Mouse (Mus musculus) kidney, postnatal 4 days (tissue): Measurements from ENCODE around the gene Morn4.

ENCODE experiments used
- DNase-seq, 2 experiments: peaks; one replicate each; pipeline ENCODE4 v3.0.0; 2021; ENCODE audit warnings: mixed read lengths in 2 of 2

Morn4 gene

DNA sequence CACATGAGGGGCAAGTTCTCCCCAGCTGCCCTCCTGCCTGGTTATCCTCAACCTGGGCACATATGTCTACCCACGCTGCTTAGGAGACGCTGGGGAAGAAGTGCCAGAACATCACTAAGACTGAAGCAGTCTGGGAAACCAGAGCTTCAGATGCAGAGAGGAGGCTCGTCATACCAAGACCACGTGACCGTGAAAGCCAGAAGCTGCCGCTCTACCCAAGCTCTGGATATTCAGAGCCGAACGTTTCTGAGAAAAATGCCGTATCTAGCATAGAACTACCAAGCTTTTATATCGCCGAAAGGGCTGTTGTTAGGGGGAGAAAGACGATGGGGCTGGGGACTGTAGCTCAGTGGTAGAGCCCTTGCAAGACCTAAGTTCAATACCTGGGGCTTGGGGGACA lies 47.8 kb downstream of the Morn4 start:
- DNase-seq: no peak

DNA sequence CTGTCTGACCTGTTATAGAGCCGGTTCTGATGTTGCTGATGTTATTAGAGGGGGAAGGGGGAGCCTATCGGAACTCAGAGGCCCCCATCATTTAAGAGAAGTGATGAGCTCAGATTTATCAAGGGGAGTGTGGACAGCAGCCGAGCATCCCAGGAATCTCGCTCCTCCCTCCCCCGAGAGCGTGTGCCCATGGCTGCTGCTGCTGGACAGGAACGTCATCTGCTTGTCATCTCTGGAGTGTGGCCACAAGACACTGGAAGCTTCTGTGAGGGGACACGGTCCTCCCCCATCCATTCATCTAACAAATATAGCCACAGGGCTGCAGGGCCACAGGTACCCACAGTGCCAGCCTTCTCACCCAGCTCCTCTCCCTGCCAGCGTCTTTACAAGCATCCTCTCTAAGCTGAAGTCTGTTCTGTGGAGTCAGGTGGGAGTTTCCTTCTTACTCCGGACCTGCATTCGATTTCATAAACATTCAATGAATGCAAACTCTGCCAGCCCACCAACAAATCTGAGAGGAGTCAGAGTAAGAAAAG lies 48.9 kb downstream of the Morn4 start:
- no peak for DNase-seq

DNA sequence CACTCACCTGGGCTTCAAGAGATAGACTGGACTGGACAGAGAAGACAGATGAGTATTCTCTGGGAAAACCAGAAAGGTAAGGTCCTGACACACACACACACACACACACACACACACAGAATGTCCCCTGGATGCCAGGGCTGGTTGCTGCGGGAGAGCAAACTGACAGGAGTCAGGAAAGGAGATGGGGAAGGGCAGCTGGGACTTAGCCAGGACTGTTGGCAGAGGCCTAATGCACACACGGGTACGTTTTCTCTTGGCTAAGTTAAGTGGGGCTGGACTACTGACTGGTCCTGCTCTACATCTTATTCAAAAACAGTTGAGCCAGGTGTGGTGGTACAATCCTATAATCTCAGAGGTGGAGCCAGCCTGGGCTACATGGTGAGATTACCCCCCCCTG lies 49.8 kb downstream of the Morn4 start:
- DNase-seq: no peak

DNA sequence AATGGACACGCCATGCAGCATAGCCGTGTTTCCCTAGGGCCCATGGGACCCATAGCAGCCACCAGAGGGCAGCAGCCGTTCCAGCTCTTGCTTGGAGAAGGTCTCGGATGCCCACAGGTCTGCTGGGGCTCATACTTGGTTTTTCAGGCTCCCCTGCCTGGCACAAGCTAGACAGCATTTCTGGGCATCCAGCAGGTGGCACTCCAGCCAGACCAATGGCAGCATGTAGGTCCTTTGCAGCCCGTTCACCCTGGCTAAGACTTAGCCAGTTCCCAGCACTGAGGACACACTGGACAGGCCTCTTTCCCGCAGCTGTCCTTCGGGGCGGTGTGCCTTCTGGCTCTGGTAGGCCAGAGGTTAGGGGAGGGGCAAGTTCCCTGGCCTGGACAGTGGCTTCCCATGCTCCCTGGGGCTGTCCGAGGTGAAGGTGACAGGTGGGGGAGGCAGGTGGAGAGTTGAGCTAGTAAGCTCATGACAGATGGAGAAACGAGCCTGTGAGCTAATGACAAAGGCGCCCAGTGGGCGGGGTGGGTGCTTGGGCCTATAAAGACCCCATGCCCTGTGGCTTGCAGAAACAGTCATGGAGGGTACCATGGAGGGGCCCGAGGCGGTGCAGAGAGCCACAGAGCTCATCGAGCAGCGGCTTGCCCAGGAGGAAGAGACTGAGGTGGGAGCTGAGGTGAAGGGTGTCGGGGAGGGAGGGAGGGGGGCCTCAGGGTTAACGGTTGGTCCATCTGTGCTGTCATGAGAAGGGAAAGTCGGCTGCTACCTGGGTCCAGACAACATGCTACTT lies 50.5 kb downstream of the Morn4 start, which contains the start of gene Ankrd2:
TSS of gene Ankrd2 (plus strand) at position 545 of the 793 bp plus-strand sequence.
- DNase-seq: peak; percentile 93 to 94

DNA sequence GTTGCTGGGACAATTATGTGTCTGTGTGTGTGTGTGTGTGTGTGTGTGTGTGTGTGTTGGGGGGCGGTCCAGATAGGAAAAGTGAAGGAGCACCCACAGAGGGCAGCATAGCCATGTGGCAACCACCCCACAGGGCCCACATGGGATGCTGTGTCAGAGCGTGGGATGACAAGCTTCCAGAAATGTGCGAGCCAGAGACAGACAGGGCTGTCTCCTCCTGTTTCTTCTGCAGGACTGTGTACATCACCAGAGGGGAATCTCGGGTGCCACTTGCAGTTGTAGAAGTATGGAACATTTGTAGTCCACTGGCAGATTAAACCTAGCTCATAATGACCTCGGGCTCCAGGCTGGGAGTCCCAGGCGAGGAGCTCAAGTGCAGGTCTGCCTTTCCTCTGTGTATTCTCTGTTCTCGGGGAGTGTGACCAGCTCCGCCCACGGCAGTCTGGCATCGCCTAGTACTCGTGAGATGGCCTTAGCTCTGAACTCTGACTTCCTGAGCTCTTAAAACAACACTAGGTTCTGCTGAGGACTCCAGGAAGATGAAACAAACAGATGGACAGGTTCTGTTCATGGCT lies 51.2 kb downstream of the Morn4 start:
- no peak for DNase-seq

GRCm38 (mm10) chr19:42034146-42034775 lies 51.9 kb downstream of the Morn4 start:
- no peak for DNase-seq

DNA sequence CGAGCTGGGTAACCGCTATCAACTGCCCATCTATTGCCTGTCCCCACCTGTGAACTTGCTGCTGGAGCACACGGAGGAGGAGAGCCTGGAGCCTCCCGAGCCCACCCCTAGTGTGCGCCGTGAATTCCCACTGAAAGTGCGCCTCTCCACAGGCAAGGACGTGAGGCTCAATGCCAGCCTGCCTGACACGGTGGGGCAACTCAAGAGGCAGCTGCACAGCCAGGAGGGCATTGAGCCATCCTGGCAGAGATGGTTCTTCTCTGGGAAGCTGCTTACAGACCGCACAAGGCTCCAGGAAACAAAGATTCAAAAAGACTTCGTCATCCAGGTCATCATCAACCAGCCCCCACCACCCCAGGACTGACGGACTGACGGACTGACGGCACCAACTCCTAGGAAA lies 52.5 kb downstream of the Morn4 start:
- DNase-seq: no peak

GRCm38 (mm10) chr19:42031112-42031511 lies 55.0 kb downstream of the Morn4 start:
- DNase-seq: no peak

- DNase-seq: peak; percentile 90 to 91
These were observed 60.0 kb downstream of the Morn4 start for GRCm38 (mm10) chr19:42026158-42026557.
